Mouse (Mus musculus) myocyte (in vitro differentiated cells): Measurements from ENCODE around the gene Kank3.

ENCODE experiments used
- MAX ChIP-seq: IDR thresholded peaks from one replicate; pipeline ENCODE4 v1.6.1; 2011; ENCODE audit warnings: low read depth, mild to moderate bottlenecking, control low read depth
- POLR2A ChIP-seq: IDR thresholded peaks from one replicate; pipeline ENCODE4 v1.6.1; 2011; ENCODE audit warnings: low read depth, mild to moderate bottlenecking, control low read depth, moderate library complexity; ENCODE audit not compliant: insufficient read length

- TF ChIP-seq MAX (no peak), POLR2A (no peak)
Measured at GRCm38 (mm10) chr17:33771617-33772016, 38.7 kb upstream of the Kank3 start.
